Mouse (Mus musculus) left cerebral cortex, postnatal 36 days (tissue): ENCODE data around the gene Mrpl39. TPM values are rescaled to one million over a fixed set of nuclear protein-coding genes. Genes with fewer than 3 reads are reported as not detected.

ENCODE experiments used
- DNase-seq, 2 experiments: peaks; one replicate each; pipeline ENCODE4 v3.0.0; 2021 to 2022; ENCODE audit warnings: low spot score in 2 of 2, mixed read lengths in 1 of 2
- intact Hi-C: fragments of 180-260 bp; cut with DNase I; formaldehyde crosslinking; loops from one replicate; pipeline ENCODE4 v1.15.1; 2025
- total RNA-seq, 2 experiments: library from RNA; stranded (reverse); gene quantifications; 2 replicates each; pipeline ENCODE4 v1.2.3; 2021

Gene Mrpl39
- total RNA-seq, 2 experiments from 2014 or later: 17.9 to 22.3 TPM

DNA sequence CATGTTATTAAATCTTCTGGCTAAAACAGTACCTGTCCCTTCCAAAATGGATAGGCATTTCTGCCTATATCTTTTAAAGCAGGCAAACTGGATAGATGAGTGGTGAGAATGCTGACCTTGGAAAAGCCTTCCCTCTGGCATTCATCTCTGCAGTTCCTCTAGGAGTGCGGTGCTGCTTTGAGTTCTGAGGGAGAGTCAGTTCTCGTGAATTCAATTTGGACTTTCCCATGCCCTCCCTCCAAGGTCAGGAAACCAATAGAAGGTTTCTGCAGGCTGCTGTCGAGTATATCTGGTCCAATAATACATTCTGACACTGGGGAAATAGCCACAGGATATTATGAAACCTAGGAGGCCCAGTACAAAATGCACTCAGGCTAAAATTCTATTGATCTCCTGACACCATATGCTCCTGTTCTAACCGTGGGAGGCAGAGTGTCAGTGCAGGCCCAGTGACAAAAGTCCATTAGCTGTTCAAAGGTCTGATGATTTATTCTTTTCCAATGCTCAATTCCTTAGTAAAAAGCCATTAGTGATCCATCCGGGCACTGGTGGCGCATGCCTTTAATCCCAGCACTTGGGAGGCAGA, 10.3 kb upstream of the Mrpl39 start:
- DNase-seq: no peak
- intact Hi-C loops: no loop called here

DNA sequence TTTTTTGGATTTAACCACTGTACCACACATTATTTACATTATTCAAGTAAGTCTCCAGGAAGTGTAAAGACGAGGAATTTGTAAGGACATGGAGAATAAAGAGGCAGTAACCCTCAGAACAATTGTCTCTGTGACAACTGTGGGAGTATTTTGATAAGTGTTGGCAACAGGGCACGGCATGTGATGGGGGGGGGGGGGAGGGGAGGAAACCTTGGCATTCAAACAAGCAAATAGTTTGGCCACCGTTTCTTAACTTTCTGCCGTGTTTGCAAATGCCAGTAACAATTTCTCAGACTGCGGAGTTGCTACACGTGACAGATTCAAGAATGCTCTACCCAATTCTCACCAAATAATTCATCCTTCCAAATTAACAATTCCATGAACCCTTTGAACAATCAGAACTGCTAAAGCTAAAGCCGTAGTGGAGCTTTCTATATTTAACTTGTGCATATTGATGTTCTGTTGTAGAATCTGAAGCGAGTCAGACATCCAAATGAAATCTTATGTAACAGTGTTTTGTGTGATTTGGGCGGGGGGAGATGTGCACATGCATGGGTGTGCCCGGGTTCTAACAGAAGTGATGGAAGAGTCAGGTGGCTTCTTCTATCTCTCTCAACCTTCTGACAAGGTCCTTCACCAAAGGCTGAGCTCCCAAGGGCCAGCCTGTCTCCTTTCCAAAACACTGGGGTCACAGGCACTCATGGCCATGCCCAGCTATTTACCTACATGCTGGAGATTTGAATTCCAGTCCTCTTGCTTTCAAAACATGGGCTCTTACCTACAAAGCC, 9.4 kb upstream of the Mrpl39 start:
- DNase-seq: no peak
- intact Hi-C loops: no loop called here

DNA sequence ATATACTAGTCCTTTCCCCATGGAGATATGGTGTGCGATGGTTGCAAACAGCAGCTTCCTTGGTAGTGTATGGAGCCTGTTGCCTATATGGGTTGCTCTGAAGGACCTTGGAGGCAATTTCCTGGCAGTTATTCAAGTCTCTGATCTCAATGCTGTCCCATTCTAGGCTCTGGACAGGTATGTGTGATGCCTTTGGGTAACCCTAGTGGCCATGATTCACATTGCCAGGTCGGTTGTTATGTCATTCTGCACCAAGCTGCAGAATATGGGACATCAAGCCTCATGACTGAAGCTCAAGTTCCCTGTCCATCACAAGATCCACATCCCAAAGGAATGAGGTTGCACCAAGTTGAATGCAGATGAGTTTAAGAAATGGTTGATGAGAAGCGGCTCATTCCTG, 1.8 kb upstream of the Mrpl39 start:
- no peak for DNase-seq
- intact Hi-C loops: loop anchor here (5.0 kb wide), 2 partner anchors 95 to 940 kb away; partner anchors contain the start of gene Gabpa

DNA sequence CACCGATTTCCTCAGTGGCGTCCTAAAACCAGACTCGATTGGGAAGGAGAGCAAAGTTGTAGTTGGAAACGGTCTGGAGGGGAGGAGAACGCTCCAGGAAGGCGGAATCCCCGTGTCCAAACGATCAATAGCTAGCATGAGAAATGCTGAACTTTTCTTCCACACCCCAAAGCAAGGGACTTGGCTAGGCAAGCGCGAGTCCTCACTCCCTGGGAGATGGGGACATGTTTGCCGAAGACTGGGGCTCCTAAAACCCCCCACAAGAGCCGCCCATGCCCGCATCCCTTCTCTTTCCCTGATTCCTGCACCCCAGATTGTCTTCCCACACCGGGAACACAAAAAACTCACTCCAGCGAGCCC, 756 bp downstream of the Mrpl39 start:
- intact Hi-C loops: loop anchor here (1.0 to 5.0 kb wide), 4 partner anchors 40 to 943 kb away; partner anchors contain the start of genes Gabpa and Jam2
- no peak for DNase-seq

DNA sequence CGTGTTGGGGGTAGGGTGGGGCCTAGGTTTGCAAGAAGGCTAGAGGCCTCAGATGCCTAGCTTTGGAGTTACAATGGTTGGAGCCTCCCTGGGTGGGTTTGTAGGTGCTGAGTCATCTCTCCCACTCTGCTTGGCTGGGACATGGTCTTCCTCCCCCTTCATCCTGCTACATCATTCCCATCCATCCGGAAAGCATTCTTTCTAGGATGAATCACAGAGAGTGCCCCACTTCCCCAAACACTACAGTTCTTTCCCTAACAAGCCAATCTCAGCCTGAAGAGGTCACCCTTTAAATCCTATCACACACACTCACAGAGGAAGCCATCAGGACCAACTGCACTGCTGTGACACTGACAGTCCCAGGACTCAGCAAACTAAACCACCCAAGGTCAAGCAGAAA, 14.9 kb downstream of the Mrpl39 start:
- no peak for DNase-seq
- intact Hi-C loops: no loop called here

DNA sequence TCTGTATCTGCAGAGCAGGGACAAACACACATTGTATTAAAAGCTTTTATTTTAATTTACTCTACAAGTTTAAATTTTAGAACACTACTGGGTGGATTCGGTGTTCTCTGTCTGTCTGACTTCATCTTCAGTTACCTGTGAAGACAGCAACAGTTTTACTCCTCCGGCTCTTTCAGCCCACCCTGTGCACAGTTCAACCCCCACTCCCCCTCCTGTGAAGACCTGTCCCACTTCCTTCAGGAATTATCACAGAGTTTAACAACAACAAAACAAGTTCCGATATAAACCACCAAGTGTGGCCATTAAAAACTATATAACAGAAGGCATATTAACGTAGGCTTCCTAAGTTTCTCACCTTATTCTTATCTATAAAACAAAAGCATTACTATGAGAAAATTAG, 17.3 kb downstream of the Mrpl39 start:
- DNase-seq: no peak
- intact Hi-C loops: no loop called here

DNA sequence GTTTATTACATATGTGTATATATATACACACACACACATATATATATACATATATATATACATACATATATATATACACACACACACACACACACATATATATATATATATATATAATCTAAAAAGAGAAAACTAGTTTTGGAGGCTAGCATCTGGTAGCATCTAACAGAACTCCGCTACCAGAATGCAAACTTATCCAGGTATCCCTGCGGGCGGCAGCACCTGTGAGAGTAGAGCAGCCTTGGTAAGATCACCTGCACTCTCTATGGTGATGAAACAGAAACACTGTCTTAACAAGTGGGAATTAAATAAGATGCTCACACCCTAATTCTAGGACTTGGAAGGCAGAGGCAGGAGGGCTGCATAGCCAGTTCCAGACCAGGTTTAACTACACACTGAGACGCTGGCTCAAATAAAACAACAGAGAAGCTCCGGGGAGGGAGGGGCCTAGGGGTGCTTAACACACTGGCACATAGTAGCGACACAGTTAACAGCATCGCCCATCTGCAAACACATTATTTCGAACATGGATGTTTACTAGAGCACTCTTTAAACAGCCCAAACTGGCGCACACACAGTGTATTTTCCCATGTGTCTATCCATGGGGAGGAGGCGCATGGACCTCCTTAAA, 17.8 kb downstream of the Mrpl39 start:
- intact Hi-C loops: no loop called here
- no peak for DNase-seq

DNA sequence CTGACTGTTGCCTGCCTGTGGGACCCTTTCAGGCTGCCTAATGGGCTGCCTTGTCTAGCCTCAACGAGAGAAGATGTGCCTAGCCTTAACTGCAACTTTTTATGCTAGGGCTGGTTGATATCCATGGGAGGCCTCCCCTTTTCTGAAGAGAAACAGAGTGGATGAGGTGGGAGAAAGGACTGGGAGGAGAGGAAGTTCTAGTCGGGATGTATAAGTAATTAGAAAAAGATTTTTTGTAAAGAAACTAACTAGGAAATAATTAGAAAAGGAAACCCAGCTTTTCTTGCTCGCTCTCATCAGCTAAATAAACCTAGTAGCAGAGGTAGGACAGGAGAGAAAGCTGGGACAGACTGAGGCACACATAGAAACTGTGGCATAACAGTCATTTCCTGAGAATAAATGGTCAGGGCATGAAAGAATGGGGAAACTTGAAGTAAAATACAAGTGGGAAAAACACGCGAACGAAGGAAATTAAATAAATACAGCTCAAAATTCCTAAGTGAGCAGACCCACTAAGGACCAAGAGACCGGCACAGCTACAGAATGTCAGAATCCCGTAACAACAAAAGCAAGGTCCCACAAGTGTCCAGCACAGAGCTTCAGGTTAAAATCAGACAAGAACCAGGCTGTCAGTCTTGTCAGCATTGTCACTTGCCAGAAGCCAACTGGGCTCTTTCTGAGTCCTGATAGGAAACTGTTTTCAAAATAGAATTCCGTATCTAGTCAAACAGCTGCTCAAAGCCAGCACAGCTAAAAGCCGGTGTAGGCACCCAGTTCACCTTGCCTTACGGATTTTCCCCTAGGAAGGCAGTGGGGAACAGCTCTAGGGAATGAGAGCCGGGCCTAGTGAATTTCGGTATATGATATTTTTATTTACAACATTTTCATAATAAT, 18.6 kb downstream of the Mrpl39 start:
- intact Hi-C loops: no loop called here

DNA sequence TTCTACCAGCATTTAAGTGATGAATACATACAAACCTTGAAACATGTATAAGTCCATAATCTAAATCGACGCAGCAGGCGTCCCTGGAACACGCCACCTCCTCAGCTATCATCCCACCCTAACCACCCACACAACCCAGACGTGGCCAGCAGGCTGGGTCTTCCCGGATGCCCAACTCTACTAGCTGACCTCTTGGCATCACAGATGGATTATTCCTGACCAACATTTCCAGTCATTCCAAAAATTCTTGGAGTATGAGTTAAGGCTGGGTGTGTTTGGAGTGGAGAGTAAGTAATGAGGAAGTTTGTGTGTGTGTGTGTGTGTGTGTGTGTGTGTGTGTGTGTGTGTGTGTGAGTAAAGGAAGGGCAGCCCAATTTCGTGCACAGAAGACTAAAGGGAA, 19.3 kb downstream of the Mrpl39 start:
- intact Hi-C loops: no loop called here
- DNase-seq: no peak

More for the DNA sequence above, 18.6 kb downstream of the Mrpl39 start:
- DNase-seq: no peak

DNA sequence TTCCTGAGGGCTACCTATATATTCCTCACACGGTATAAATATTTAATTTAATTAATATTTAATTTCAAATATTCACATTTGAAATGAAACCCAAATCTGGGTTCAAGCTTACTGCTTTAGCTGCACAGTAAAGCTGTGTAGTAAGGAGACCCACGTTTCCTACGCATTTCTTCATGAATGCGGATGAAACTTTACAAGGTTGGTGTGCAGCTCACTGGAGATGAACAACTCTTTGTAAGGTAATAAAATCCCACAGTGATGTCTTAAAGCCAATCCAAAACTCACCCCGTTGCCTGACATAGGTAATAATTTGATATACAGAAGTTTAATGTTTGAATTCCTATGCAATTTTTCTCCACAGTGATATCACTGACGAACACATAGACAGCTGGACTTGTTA, 20.6 kb downstream of the Mrpl39 start:
- DNase-seq: no peak
- intact Hi-C loops: no loop called here

DNA sequence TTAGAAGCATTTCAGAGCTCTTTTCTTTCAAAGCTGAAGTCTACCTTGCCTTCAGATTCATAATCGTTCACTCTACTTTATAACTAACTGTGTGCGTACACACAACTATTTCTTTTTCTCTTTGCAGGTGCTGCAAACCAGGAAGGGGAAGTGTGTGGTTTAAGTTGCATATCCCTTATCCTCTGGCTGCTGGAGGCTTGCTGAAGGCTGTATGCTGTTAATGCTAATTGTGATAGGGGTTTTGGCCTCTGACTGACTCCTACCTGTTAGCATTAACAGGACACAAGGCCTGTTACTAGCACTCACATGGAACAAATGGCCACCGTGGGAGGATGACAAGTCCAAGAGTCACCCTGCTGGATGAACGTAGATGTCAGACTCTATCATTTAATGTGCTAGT, 21.6 kb downstream of the Mrpl39 start:
- intact Hi-C loops: no loop called here
- DNase-seq: no peak

DNA sequence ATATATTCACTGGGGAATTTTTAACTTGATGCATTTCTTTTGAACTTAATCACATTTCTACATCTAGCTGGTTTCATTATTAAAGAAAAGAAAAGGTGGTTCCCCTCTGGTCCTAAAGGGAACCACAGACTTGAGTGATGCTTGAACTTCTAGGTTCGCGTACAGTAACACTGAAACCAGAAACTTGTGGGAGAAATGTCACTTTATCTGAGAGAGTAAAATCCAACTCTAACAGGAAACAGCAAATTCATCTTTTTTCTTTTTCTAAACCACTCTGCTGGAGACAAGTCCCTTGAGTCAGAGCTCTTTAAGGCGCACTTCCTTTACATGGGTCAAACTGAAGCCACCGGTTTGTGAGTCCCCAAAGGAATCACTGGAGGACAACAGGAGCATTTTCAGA, 22.4 kb downstream of the Mrpl39 start:
- intact Hi-C loops: no loop called here
- no peak for DNase-seq

DNA sequence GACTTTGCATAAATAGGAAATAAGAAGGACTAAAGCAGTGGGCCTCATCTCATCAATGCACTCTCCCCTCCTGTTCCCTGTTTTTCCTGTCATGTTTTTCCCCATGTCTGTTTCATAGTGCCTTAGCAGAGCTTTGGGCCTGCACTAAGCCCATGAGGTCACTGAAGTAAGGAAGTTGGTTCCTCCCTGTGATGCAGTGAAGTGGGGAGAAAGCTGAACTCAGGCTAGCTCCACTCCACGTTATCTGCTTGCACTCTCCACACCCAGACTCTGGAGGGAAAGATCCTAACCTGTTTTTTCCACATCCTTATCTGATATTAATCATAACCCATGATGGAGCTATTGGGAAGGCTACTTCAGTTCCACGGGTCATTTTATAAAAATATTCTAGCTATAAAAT, 26.9 kb downstream of the Mrpl39 start:
- intact Hi-C loops: no loop called here
- DNase-seq: no peak

DNA sequence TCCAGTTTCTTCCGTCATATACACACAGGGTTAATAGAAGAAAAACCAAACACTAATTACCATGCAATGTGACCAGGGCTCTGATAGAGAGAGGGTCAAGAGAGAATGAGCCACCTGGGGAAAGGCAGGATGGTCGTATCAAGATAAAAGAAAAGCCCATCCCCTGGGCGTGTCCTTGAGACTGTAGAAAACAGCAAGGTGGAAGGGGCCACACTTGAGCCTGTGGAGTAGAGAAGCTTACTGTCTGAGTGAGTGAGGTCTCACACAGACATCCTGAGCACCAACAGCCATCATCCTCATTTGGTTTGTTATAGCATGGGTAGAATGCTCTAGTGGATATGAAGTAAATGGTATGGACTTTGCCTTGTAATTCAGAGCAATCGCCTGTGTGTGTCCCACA, 27.7 kb downstream of the Mrpl39 start:
- intact Hi-C loops: no loop called here
- DNase-seq: no peak

DNA sequence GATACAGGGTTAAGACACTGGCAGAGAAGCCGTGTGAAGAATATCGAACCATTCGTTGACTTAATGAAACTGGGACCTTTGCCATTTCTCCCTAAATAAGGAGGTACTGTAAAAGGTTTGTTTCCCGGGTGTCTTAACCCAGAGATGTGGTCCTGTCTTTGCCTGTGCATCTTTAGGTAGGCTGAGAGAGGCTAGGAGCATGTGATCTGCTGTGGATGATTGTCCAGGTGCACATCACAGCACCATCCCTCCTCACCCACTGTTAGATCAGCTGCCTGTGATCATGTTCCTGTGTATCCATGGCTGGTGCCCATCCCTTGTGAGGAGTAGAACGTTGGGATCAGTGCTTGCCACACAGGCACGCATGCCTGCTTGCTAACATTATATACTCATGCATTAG, 29.0 kb downstream of the Mrpl39 start:
- intact Hi-C loops: no loop called here
- DNase-seq: no peak

DNA sequence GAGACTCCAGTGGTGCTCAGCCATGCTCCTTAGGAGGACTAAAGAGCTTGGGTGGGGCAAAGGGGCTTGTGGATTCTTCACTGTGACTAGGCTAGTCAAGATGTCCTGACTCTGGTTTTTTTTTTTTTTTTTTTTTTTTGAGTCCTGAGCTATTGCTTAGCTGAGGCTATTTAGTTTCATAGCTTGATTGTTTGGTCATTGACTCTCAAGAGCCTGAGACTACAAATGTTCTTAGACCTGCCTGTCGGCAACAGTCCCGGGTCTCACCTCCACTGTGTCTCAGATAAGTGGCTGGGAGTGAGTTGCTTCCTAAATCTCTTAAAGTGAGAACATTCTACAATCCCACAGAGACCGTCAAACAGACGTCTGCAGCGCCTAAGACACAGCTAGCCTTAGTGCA, 30.0 kb downstream of the Mrpl39 start:
- intact Hi-C loops: no loop called here
- no peak for DNase-seq

DNA sequence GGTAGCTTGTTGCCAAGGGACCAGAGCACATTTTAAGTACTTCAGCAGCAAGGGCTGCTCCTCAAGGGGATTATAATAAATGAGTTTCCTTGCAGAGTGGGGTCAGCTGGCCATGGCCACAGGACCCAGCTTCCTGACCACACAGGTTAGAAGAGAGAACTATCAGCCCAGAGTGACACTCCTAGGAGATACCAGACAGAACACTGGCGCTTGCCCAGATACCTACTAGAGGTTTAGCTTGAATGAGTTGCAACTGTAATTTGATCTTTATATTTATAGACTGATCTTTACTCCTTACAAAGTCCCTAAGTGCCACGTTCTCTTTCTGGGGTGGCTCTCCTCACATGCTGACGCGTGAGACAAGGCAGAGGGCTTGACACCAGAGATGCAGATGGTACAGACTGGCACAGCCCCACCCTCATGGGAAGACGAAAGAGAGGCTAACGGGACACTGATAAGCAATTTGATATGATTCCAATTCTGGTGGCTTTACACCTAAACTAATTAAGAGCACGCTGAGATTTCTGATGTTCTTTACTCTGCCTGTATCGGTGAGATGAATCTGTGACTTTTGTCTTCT, 30.8 kb downstream of the Mrpl39 start:
- no peak for DNase-seq
- intact Hi-C loops: no loop called here

DNA sequence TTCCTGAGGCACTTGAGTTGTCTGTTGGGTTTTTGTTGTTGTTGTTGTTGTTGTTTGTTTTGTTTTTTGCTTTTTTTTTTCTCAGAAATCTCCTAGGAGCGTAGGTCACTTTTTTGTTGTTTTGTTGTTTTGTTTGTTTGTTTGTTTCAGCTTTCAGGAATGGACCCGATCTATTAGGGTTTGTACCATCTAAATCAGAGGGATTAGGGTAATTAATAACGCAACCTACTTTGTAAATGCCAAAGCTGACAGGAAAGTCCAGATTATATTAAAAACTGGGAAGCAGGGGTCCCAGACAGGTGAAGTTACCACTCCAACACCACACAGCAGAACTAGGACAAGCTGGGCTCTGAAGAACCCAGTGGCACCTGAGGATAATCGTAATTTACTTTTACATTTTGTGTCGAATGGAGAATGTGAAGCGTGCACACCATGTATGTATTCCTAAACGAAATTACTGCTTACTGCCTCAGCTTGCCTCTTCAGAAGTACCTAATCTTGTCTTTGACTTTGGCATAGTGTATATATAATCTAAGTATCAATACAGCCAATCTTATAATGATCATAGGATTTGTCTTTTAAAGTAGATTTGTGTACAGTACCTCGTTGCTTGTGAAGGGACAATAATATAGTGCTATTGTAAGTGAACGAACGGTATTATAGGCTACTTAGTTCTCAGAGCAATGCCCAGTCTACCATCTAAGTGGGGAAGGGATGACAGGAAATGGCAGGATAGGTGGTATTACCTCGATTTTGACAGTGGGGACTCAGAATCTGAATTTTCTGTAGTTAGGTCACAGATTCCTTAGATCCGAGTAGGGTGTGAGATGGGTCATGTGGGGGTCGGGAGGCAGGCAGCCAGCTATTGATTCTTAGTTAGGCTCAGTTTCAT, 31.5 kb downstream of the Mrpl39 start:
- intact Hi-C loops: no loop called here
- no peak for DNase-seq
